Mouse (Mus musculus): Measurements from ENCODE around the gene Tnr. TPM values are rescaled to one million over a fixed set of nuclear protein-coding genes. Genes with fewer than 3 reads are reported as not detected.
"Not testable (repeated sequence)": the region's sequence is repeated elsewhere in the genome, so short reads cannot be mapped to it uniquely, and the experiment has no call there.

The Tnr gene
- polyA plus RNA-seq, 1 experiment from 2014 or later: 0.69 TPM

GRCm38 (mm10) chr1:159939335-159939734, 415.8 kb downstream of the Tnr start:
- Histone ChIP-seq H3K4me2 (no peak overlapping the region), H3K27me3 (replicated peaks) (no peaks in the 10 kb centered on the region), H3K9me3 (no peaks in the 10 kb centered on the region), H3K4me1 (no peaks in the 10 kb centered on the region), H3K36me3 (no peaks in the 10 kb centered on the region), H3K9ac (no peak overlapping the region), H3K4me3 (replicated peaks) (no peak overlapping the region), H3K27ac (no peak overlapping the region)
- no peak for ATAC-seq (ENCODE audit: insufficient read depth, low FRiP score, low read depth)
- 77% methylated on average over 3 of the region's 3 CpGs for WGBS

- Histone ChIP-seq H3K4me3 (replicated peaks) (no peak overlapping the region), H3K36me3 (no peaks in the 10 kb centered on the region), H3K9me3 (no peaks in the 10 kb centered on the region), H3K9ac (no peak overlapping the region), H3K27ac (no peak overlapping the region), H3K27me3 (replicated peaks) (no peaks in the 10 kb centered on the region), H3K4me1 (no peaks in the 10 kb centered on the region), H3K4me2 (no peak overlapping the region)
- WGBS: 36% methylated on average over 1 of the region's 1 CpGs
- ATAC-seq (ENCODE audit: insufficient read depth, low FRiP score, low read depth): no peak
Observed at GRCm38 (mm10) chr1:159953526-159953925, 430.0 kb downstream of the Tnr start.

GRCm38 (mm10) chr1:159963351-159963750, 439.8 kb downstream of the Tnr start:
- Histone ChIP-seq H3K4me3 (replicated peaks) (no peak overlapping the region), H3K27me3 (replicated peaks) (no peaks in the 10 kb centered on the region), H3K4me1 (no peaks in the 10 kb centered on the region), H3K9ac (no peak overlapping the region), H3K4me2 (no peak overlapping the region), H3K36me3 (no peaks in the 10 kb centered on the region), H3K27ac (no peak overlapping the region), H3K9me3 (no peaks in the 10 kb centered on the region)
- 81% methylated on average over 4 of the region's 4 CpGs for WGBS
- no peak for ATAC-seq (ENCODE audit: insufficient read depth, low FRiP score, low read depth)

- H3K36me3 ChIP-seq; H3K9ac ChIP-seq; H3K9me3 ChIP-seq; H3K4me3 ChIP-seq (replicated peaks); H3K27me3 ChIP-seq (replicated peaks); ATAC-seq (ENCODE audit: insufficient read depth, low FRiP score, low read depth); H3K27ac ChIP-seq; H3K4me1 ChIP-seq; H3K4me2 ChIP-seq: not testable (repeated sequence)
Observed at GRCm38 (mm10) chr1:159966286-159966685, 442.7 kb downstream of the Tnr start.

GRCm38 (mm10) chr1:159968395-159968794, 444.8 kb downstream of the Tnr start:
- no peak for ATAC-seq (ENCODE audit: insufficient read depth, low FRiP score, low read depth)
- Histone ChIP-seq H3K4me2 (no peak overlapping the region), H3K27me3 (replicated peaks) (no peaks in the 10 kb centered on the region), H3K36me3 (no peaks in the 10 kb centered on the region), H3K9ac (no peak overlapping the region), H3K27ac (no peak overlapping the region), H3K9me3 (no peaks in the 10 kb centered on the region), H3K4me3 (replicated peaks) (no peak overlapping the region), H3K4me1 (no peaks in the 10 kb centered on the region)

GRCm38 (mm10) chr1:159977786-159978185, 454.2 kb downstream of the Tnr start:
- Histone ChIP-seq H3K27me3 (replicated peaks) (no peaks in the 10 kb centered on the region), H3K4me2 (no peak overlapping the region), H3K27ac (no peak overlapping the region), H3K9ac (no peak overlapping the region), H3K4me3 (replicated peaks) (no peak overlapping the region), H3K36me3 (no peaks in the 10 kb centered on the region), H3K9me3 (no peaks in the 10 kb centered on the region), H3K4me1 (no peaks in the 10 kb centered on the region)
- no peak; the same call in 1 of the 2 replicates for ATAC-seq (ENCODE audit: insufficient read depth, low FRiP score, low read depth)
- WGBS: 42% methylated on average over 2 of the region's 2 CpGs

GRCm38 (mm10) chr1:159979096-159979495, 455.5 kb downstream of the Tnr start:
- ATAC-seq (ENCODE audit: insufficient read depth, low FRiP score, low read depth): no peak
- Histone ChIP-seq H3K9ac (no peak overlapping the region), H3K9me3 (no peaks in the 10 kb centered on the region), H3K36me3 (no peaks in the 10 kb centered on the region), H3K4me2 (no peak overlapping the region), H3K27ac (no peak overlapping the region), H3K27me3 (replicated peaks) (no peaks in the 10 kb centered on the region), H3K4me1 (no peaks in the 10 kb centered on the region), H3K4me3 (replicated peaks) (no peak overlapping the region)
- 82% methylated on average over 2 of the region's 2 CpGs for WGBS

- no peak for ATAC-seq (ENCODE audit: insufficient read depth, low FRiP score, low read depth)
Observed at GRCm38 (mm10) chr1:159980355-159980754, 456.8 kb downstream of the Tnr start.

More at GRCm38 (mm10) chr1:159980355-159980754, 456.8 kb downstream of the Tnr start:
- H3K27ac ChIP-seq: no peak overlapping the region
- H3K36me3 ChIP-seq: no peaks in the 10 kb centered on the region
- no peaks in the 10 kb centered on the region for H3K9me3 ChIP-seq
- no peak overlapping the region for H3K4me3 ChIP-seq (replicated peaks)
- H3K9ac ChIP-seq: no peak overlapping the region
- 80% methylated on average over 1 of the region's 1 CpGs for WGBS
- H3K27me3 ChIP-seq (replicated peaks): no peaks in the 10 kb centered on the region
- H3K4me1 ChIP-seq: no peaks in the 10 kb centered on the region
- no peak overlapping the region for H3K4me2 ChIP-seq

All from stomach, embryonic 15.5 days (tissue).